Mouse (Mus musculus) thymus, adult 2 months (tissue): Measurements from ENCODE around the gene Gabpb2. TPM values are rescaled to one million over a fixed set of nuclear protein-coding genes. Genes with fewer than 3 reads are reported as not detected.
"Not testable (repeated sequence)": the region's sequence is repeated elsewhere in the genome, so short reads cannot be mapped to it uniquely, and the experiment has no call there.

ENCODE experiments used
- DNase-seq: peaks from one replicate; pipeline ENCODE4 v3.0.0; 2021
- H3K27ac ChIP-seq: fragments of 200-500 bp; 2 replicates; pipeline ENCODE4 v1.5.1; 2012; ENCODE audit warnings: low read length, control low read depth; ENCODE audit not compliant: control insufficient read depth, insufficient read depth
- H3K27me3 ChIP-seq: fragments of 200-500 bp; 2 replicates; pipeline ENCODE4 v1.6.1; 2012; ENCODE audit warnings: mild to moderate bottlenecking, low read length, moderate library complexity, mixed read lengths; ENCODE audit not compliant: control insufficient read depth, insufficient read depth
- H3K36me3 ChIP-seq: fragments of 200-500 bp; 2 replicates; pipeline ENCODE4 v1.6.1; 2012; ENCODE audit warnings: mild to moderate bottlenecking, low read length, moderate library complexity; ENCODE audit not compliant: control insufficient read depth, insufficient read depth
- H3K4me1 ChIP-seq: fragments of 200-500 bp; replicated peaks from 2 replicates; pipeline ENCODE4 v1.6.1; 2012; ENCODE audit warnings: low read length; ENCODE audit not compliant: control insufficient read depth, insufficient read depth
- H3K4me3 ChIP-seq: fragments of 200-500 bp; 2 replicates; pipeline ENCODE4 v1.5.1; 2012; ENCODE audit warnings: mild to moderate bottlenecking, low read length, control low read depth, moderate library complexity; ENCODE audit not compliant: control insufficient read depth, insufficient read depth
- CTCF ChIP-seq: fragments of 200-500 bp; IDR thresholded peaks from 2 replicates; pipeline ENCODE4 v1.5.1; 2012; ENCODE audit warnings: mild to moderate bottlenecking, control low read depth, low read length, moderate library complexity, borderline replicate concordance; ENCODE audit not compliant: control insufficient read depth, poor library complexity, insufficient read depth; ENCODE audit errors: extremely low read depth
- POLR2A ChIP-seq: fragments of 200-500 bp; IDR thresholded peaks from 2 replicates; pipeline ENCODE4 v1.6.1; 2012; ENCODE audit warnings: mild to moderate bottlenecking, low read length, control low read depth, moderate library complexity; ENCODE audit not compliant: control insufficient read depth, poor library complexity, insufficient read depth; ENCODE audit errors: extremely low read depth
- WGBS: fragments of 180-500 bp; shearing (Covaris S2); methylation state at CpG from one replicate; pipeline ENCODE4 v1.1.7; 2018; 5-methylcytosine and 5-hydroxymethylcytosine counted together
- polyA plus RNA-seq: library from polyadenylated mRNA; depleted of rRNA; stranded (reverse); fragments of >200 nt; gene quantifications from 2 replicates; pipeline ENCODE4 v1.2.3, GENCODE M21; 2012

Gene Gabpb2
- polyA plus RNA-seq, 1 experiment: 41.7 TPM

- no peak for DNase-seq
- 93% methylated on average over 18 of the region's 18 CpGs for WGBS
- H3K4me3 ChIP-seq: no peak overlapping the region
- no peak for TF ChIP-seq CTCF
- TF ChIP-seq POLR2A: no peak
- H3K27me3 ChIP-seq: no peaks in the 10 kb centered on the region
- peaks cover 11% of the 10 kb centered on the region; the same call in 1 of the 2 replicates for H3K36me3 ChIP-seq
- H3K27ac ChIP-seq: peak overlapping the region; percentile 6; the same call in 1 of the 2 replicates
- H3K4me1 ChIP-seq: peaks cover 38% of the 10 kb centered on the region
Observed at GRCm38 (mm10) chr3:95140289-95140595, 77.5 kb downstream of the Gabpb2 start.

DNA sequence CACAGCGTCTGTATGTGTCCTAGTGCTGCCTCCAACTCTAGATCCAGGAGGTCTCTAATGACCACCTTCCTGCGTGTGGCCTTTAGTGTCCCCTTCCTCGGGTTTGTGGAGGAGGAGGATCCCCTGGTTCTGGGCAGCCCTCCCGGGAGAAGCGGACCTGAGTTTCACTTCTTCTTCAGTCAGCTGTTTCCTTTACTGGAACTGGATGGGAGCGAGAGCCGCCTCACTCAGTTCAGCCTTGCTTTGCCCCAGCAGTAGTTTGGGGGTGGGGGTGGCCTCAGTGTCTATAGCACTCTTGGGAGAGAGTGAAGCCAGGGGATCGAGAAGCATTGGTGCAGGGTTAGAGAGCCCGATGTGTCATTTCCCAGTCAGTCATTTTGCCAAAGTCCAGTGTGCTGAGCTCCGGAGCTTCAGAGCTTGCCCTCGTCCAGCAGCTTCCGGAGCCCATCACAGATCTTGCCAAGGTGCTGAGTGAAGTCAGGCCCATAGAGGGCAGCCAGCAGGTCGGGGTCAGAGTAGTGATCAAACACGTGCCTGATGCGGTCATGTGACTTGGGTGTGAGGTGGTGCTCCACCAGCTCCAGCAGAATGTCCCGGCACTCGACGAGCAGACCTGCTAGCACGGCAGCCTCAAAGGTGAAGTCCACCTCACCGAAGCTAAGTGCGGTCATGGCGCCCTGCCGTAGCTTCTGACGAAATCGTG, 78.0 kb downstream of the Gabpb2 start:
- TF ChIP-seq POLR2A: no peak
- TF ChIP-seq CTCF: no peak
- no peak for DNase-seq
- 74% methylated on average over 25 of the region's 25 CpGs for WGBS
- no peaks in the 10 kb centered on the region for H3K27me3 ChIP-seq
- peaks cover 42% of the 10 kb centered on the region for H3K4me1 ChIP-seq
- H3K27ac ChIP-seq: peak overlapping the region; percentile 7; the same call in 1 of the 2 replicates
- H3K4me3 ChIP-seq: no peak overlapping the region
- peaks cover 11% of the 10 kb centered on the region; the same call in 1 of the 2 replicates for H3K36me3 ChIP-seq

DNA sequence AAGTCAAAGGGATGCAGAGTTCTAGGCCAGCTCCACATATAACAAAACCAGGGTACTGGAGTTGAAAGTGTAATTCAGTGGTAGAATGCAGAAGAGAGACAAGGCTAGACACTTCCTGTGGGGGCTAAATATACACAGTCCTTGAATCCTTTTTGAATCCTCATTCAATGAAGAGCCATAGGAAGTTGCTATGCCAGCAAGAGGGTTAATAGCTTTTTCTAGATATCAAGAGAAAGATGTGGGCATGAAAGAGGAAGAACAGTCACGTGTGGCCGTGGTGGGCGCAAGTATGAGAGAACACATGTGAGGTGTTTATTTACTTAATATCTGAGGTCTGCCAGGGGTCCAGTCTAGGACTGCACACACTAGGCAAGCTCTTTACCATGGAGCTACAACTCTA, 81.4 kb downstream of the Gabpb2 start:
- DNase-seq: no peak
- Histone ChIP-seq H3K27ac (peak overlapping the region; percentile 37; the same call in 1 of the 2 replicates), H3K36me3 (peaks cover 11% of the 10 kb centered on the region; the same call in 1 of the 2 replicates), H3K4me3 (no peak overlapping the region), H3K27me3 (no peaks in the 10 kb centered on the region), H3K4me1 (peaks cover 40% of the 10 kb centered on the region)
- TF ChIP-seq CTCF (no peak), POLR2A (no peak)
- 52% methylated on average over 3 of the region's 3 CpGs for WGBS

DNA sequence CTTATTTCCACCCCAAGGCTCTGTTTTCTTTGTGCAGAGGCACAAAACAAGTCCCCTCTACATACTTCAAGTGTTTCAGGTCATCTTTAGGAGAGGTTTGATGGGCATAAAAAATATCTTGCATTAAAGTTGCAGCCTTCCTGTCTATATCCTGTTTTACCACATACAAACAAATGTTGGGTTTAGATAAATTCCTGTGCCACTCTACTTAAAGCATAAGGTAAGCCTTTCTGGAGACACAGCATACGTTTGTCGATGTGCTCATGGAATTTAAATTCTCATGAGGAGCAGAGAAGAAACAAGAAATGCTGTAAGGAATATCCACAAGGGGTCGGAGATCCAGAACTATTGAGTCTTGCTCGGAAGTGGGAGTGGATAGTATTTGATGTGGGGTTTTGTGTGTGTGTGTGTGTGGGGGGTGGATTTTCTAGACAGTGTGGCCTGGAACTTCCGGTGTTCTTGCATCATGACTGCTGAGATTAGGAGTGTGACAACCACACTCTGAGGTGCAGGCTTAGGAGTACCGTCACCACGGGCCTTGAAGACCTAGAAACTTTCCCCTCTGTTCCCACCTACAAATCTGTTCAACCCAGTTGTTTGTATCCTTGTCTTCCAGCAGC, 82.2 kb downstream of the Gabpb2 start:
- peak; percentile 39 for DNase-seq
- WGBS: 8% methylated on average over 7 of the region's 7 CpGs
- Histone ChIP-seq H3K27ac (peak overlapping the region; percentile 41; the same call in 1 of the 2 replicates), H3K4me3 (no peak overlapping the region), H3K4me1 (peaks cover 34% of the 10 kb centered on the region), H3K36me3 (peaks cover 11% of the 10 kb centered on the region; the same call in 1 of the 2 replicates), H3K27me3 (no peaks in the 10 kb centered on the region)
- TF ChIP-seq POLR2A (no peak), CTCF (no peak)

DNA sequence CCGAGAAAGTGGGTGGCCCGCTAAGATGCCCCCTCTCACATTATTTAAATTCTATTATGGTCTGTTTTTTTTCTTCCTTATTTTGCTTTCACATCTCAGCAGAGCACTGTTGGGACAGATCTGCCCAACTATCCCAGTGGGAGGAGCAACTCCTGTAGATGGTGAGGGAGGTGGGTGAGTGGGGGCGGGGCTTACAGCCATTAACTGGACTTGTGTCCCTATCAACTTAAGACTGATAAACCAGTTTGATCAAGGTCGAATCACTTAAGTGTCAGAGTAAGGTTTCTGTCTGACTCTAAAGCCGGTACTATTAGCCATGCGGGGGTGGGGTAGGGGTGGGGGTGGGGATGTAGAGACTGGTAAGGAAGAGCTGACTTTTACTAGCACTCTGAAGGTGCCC, 82.7 kb downstream of the Gabpb2 start:
- WGBS: 4% methylated on average over 6 of the region's 6 CpGs

DNA sequence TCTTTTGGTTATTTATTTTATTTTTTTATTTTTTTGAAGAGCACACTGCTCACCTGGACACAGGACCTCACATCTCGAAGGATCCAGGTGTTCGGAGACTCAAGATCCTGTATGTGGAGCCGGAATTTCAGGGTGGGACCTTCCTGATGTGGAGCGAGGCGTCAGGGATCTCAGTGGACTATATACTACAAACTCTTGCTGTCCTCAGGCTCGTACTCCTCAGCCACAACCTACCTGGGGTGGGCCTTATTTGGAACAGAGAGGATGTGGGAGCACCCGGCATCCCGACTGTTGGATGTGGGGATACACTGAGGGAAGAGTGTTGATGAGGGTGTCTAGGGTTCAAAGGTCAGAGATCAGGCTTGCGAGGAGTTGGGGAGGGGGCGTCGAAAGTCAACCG, 83.6 kb downstream of the Gabpb2 start:
- not testable (repeated sequence) for H3K36me3 ChIP-seq, DNase-seq, H3K4me3 ChIP-seq, H3K27ac ChIP-seq, H3K27me3 ChIP-seq
- H3K4me1 ChIP-seq: peaks cover 21% of the 10 kb centered on the region
- no CpG with 5 or more reads among the region's 12 CpGs for WGBS

More for the DNA sequence above, 82.7 kb downstream of the Gabpb2 start:
- no peaks in the 10 kb centered on the region for H3K27me3 ChIP-seq
- H3K27ac ChIP-seq: peak overlapping the region; percentile 41; the same call in 1 of the 2 replicates
- peak overlapping the region; percentile 45 for H3K4me3 ChIP-seq
- TF ChIP-seq CTCF (no peak), POLR2A (no peak)
- peaks cover 7% of the 10 kb centered on the region for H3K36me3 ChIP-seq
- H3K4me1 ChIP-seq: peaks cover 28% of the 10 kb centered on the region
- DNase-seq: peak; percentile 34
